8 mouse cellular contexts compared by ENCODE assay signal in genomic region chr9:72652961-72653360, GRCm38 (mm10). TPM values are rescaled to one million over a fixed set of nuclear protein-coding genes. Genes with fewer than 3 reads are reported as not detected.
A peak's percentile ranks its signal among the peaks of the same experiment; 100 is the strongest.
DNase-seq lines count a peak whose midpoint lies in the region; TF ChIP-seq lines count a peak whose summit lies in the region.

No protein-coding gene starts in this region.

- TF ChIP-seq CTCF in E14TG2a.4 (conservative IDR thresholded peaks at IDR 0.05; ENCODE audit: low read length): no peak

- peak overlapping the region; percentile 76 for H3K27ac ChIP-seq in brown adipose tissue, adult 24 weeks (replicated peaks; ENCODE audit: low read depth, low read length)

- H3K9me3 ChIP-seq in E14TG2a.4 (ENCODE audit: low read length): no peaks in the 10 kb centered on the region

- peaks cover 9% of the 10 kb centered on the region for H3K27me3 ChIP-seq in E14TG2a.4 (ENCODE audit: insufficient read depth, low read length)

- peaks cover 54% of the 10 kb centered on the region for H3K4me1 ChIP-seq in E14TG2a.4 (replicated peaks; ENCODE audit: low read depth, low read length)
- H3K4me1 ChIP-seq in brown adipose tissue, adult 24 weeks (ENCODE audit: control insufficient read depth, insufficient read depth, insufficient read length, low read length): peaks cover 16% of the 10 kb centered on the region

- H3K36me3 ChIP-seq in E14TG2a.4 (ENCODE audit: insufficient read depth, low read length): no peaks in the 10 kb centered on the region

- intact Hi-C loops in left cerebral cortex, postnatal 14 days (cut with DNase I): no loop called here

- peak; percentile 97 for DNase-seq in heart, adult 11 months
- DNase-seq in kidney, postnatal 4 days: peak; percentile 53 to 68
- DNase-seq in retina, postnatal 1 day: peak; percentile 77
- no peak for DNase-seq in left cerebral cortex, postnatal 14 days (ENCODE audit: low spot score in 2 of 2)
- no peak for DNase-seq in frontal cortex, postnatal 36 days (ENCODE audit: low spot score in 2 of 2)
- no peak for DNase-seq in left cerebral cortex, adult 18-20 months (ENCODE audit: low spot score in 2 of 2)

- 0 out of 2 replicates have a peak overlapping the region, but pooled peaks have one; percentile 10 for H3K4me3 ChIP-seq in E14TG2a.4 (replicated peaks; ENCODE audit: low read length)
- H3K4me3 ChIP-seq in brown adipose tissue, adult 24 weeks (ENCODE audit: insufficient read depth, low read depth, low read length): no peak overlapping the region

RNA-seq across cellular contexts. Expression of gene Nedd4, which starts 9.2 kb away (rescaled TPM):
- polyA plus RNA-seq in brown adipose tissue, adult 24 weeks (2012; ENCODE audit: insufficient read depth, insufficient read length, missing spikeins): 162 and 164 TPM in 2 replicates
- 100 to 1,000 TPM; 298 to 311 TPM for total RNA-seq in left cerebral cortex, postnatal 14 days (2021)
- 100 to 1,000 TPM; 289 to 298 TPM for total RNA-seq in left cerebral cortex, adult 18-20 months (2021)

Comparison
In these comparisons a context has a peak if more than half of its experiments do, and no peak if none do; other contexts are left out.
1. DNase-seq: peak in heart, adult 11 months (single experiment), kidney, postnatal 4 days (2 of 2) and retina, postnatal 1 day (single experiment); none in left cerebral cortex, postnatal 14 days (0 of 2), frontal cortex, postnatal 36 days (0 of 2) and left cerebral cortex, adult 18-20 months (0 of 2).